Mouse (Mus musculus) olfactory bulb, adult 2 months (tissue): ENCODE data around the gene Elavl3.

Experiments used
- CTCF ChIP-seq: fragments of 200-500 bp; IDR thresholded peaks from 2 replicates; pipeline ENCODE4 v1.5.1; 2012; ENCODE audit warnings: low read depth, mild to moderate bottlenecking, low read length, moderate library complexity; ENCODE audit not compliant: insufficient read depth
- POLR2A ChIP-seq: fragments of 200-500 bp; IDR thresholded peaks from 2 replicates; pipeline ENCODE4 v1.6.1; 2012; ENCODE audit warnings: mild to moderate bottlenecking, low read depth, low read length, moderate library complexity; ENCODE audit not compliant: insufficient read depth

- no peak for TF ChIP-seq CTCF
- no peak for TF ChIP-seq POLR2A
These were observed 47.3 kb downstream of the Elavl3 start for GRCm38 (mm10) chr9:22004546-22004945.
